Mouse (Mus musculus) liver, adult 2 months (tissue): ENCODE results near the gene H2-M10.2.

Source experiments
- CTCF ChIP-seq: fragments of 200-500 bp; IDR thresholded peaks from 2 replicates; pipeline ENCODE4 v1.5.1; 2011; ENCODE audit warnings: low read depth, low read length, control low read depth
- POLR2A ChIP-seq: fragments of 200-500 bp; IDR thresholded peaks from 2 replicates; pipeline ENCODE4 v1.6.1; 2011; ENCODE audit warnings: low read length, control low read depth; ENCODE audit not compliant: insufficient read depth; ENCODE audit errors: extremely low read depth

- TF ChIP-seq POLR2A (no peak), CTCF (no peak)
Measured at GRCm38 (mm10) chr17:36248886-36249285, 37.4 kb downstream of the H2-M10.2 start.
